Mouse (Mus musculus): Measurements from ENCODE around the gene Skap1.

DNA sequence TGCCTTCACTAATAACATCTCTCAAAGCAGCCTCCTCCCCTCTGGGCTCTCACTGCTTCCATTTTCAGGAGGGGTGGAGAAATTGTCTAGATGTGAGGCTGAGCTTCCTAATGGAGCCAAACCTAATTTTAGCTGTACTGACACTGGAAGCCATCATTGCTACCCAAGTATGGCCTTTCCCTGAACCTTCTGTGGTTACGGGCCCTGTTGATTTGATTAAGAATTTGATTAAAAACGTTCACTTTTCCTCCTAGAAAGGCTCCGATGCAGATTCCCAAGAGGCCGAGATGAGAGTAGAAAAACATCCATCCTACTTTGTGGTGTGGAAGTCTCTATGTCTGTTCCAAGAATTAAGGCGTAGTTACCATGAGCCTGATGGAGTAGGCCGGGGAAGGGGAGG is 60.1 kb downstream of the Skap1 start:
- TF ChIP-seq CTCF (IDR thresholded peaks at IDR 0.05; ENCODE audit: borderline replicate concordance, insufficient read depth, low read depth, low read length) (no peak), POLR2A (IDR thresholded peaks at IDR 0.05; ENCODE audit: borderline replicate concordance, insufficient read depth, low read length) (no peak)
